Mouse (Mus musculus) olfactory bulb, adult 2 months (tissue): ENCODE results near the gene Amot.

Source experiments
- CTCF ChIP-seq: fragments of 200-500 bp; IDR thresholded peaks from 2 replicates; pipeline ENCODE4 v1.5.1; 2012; ENCODE audit warnings: low read depth, mild to moderate bottlenecking, low read length, moderate library complexity; ENCODE audit not compliant: insufficient read depth
- POLR2A ChIP-seq: fragments of 200-500 bp; IDR thresholded peaks from 2 replicates; pipeline ENCODE4 v1.6.1; 2012; ENCODE audit warnings: mild to moderate bottlenecking, low read depth, low read length, moderate library complexity; ENCODE audit not compliant: insufficient read depth

GRCm38 (mm10) chrX:145543602-145544490, 38.9 kb upstream of the Amot start:
- TF ChIP-seq POLR2A (no peak), CTCF (no peak)
